Mouse (Mus musculus) lung, embryonic 14.5 days (tissue): ENCODE measurements around the gene Tmem63a. TPM values are rescaled to one million over a fixed set of nuclear protein-coding genes. Genes with fewer than 3 reads are reported as not detected.

ENCODE experiments used
- ATAC-seq: fragments of 200-750 bp; cut with Nextera tagmentation; 2 replicates; pipeline ENCODE4 v1.8.0; 2017; ENCODE audit warnings: mild to moderate bottlenecking, moderate TSS enrichment, moderate library complexity; ENCODE audit not compliant: insufficient read depth
- DNase-seq: peaks from one replicate; pipeline ENCODE4 v3.0.0-alpha.2; 2015
- H3K27ac ChIP-seq: fragments of 300-500 bp; sonication (generic); 2 replicates; pipeline ENCODE4 v1.5.1; 2014; ENCODE audit warnings: low read depth, mild to moderate bottlenecking, moderate library complexity
- H3K27me3 ChIP-seq: fragments of 300-500 bp; sonication (generic); 2 replicates; pipeline ENCODE4 v1.6.1; 2014; ENCODE audit warnings: low read length, control low read depth; ENCODE audit not compliant: insufficient read depth
- H3K36me3 ChIP-seq: fragments of 300-500 bp; sonication (generic); 2 replicates; pipeline ENCODE4 v1.6.1; 2014; ENCODE audit warnings: control low read depth; ENCODE audit not compliant: insufficient read depth
- H3K4me1 ChIP-seq: fragments of 300-500 bp; sonication (generic); 2 replicates; pipeline ENCODE4 v1.6.1; 2014; ENCODE audit warnings: antibody characterized with exemption, control low read depth; ENCODE audit not compliant: insufficient read depth
- H3K4me2 ChIP-seq: fragments of 300-500 bp; sonication (generic); 2 replicates; pipeline ENCODE4 v1.6.1; 2014; ENCODE audit warnings: mild to moderate bottlenecking
- H3K4me3 ChIP-seq: fragments of 300-500 bp; sonication (generic); 2 replicates; pipeline ENCODE4 v1.5.1; 2014; ENCODE audit warnings: low read depth, low read length
- H3K9ac ChIP-seq: fragments of 300-500 bp; sonication (generic); 2 replicates; pipeline ENCODE4 v1.6.1; 2014
- H3K9me3 ChIP-seq: fragments of 300-500 bp; sonication (generic); 2 replicates; pipeline ENCODE4 v1.6.1; 2016; ENCODE audit warnings: low read depth, low read length, control low read depth
- CTCF ChIP-seq: IDR thresholded peaks from 2 replicates; pipeline ENCODE4 v1.5.1; 2016; ENCODE audit warnings: antibody characterized with exemption, low read depth
- WGBS: fragments of 180-500 bp; shearing (Covaris S2); extraction: QIAGEN DNeasy Blood & Tissue Kit; methylation state at CpG from one replicate; pipeline ENCODE4 v1.1.7; 2014; 5-methylcytosine and 5-hydroxymethylcytosine counted together
- polyA plus RNA-seq: library from polyadenylated mRNA; unstranded; fragments of >200 nt; fragmentation: Nextera tagmentation; extraction: Ambion mirVana; gene quantifications from 2 replicates; pipeline ENCODE4 v1.2.1, GENCODE M21; 2014

Tmem63a gene
- polyA plus RNA-seq, 1 experiment from 2014 or later: 10.9 TPM

DNA sequence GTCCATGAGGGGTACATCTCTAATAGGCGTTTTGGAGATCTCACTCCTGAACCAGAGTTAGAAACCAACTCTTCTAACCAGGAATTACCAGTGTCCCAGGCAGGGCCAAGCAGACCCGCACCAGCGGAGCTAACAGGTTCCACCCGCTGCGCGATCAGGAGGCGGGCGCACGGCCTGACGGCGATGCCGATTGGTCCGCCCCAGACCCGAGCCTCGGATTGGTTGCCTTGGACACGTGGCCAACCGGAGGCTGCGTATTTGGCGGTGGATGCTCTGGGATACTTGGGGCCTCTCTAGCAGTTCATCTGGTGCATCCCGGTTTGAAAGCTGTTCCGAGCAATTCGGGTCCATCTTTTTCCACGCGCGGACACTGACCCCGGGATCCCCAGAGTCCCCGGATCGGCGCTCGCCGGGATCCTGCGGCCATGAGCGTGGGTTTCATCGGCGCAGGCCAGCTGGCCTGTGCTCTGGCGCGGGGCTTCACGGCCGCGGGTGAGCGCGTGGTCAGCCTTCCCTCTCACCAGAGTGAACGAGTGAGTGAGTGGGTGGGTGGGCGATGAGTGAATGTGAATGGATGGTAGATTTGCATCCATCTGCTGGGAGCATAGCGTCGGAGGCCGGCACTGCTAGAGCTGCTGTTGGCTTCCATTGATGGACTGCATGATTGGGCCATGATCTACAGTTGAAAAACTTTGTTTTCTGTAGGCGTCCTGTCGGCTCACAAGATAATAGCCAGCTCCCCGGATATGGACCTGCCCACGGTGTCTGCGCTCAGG, 37.9 kb upstream of the Tmem63a start, which contains the start of gene Pycr2:
Gene Pycr2, plus strand, starts transcription at position 255 of the 776 bp plus-strand sequence.
- peak within 1 kb of the TSS; percentile 79 for H3K27ac ChIP-seq
- peak within 1 kb of the TSS; percentile 92 for H3K4me2 ChIP-seq
- peak within 1 kb of the TSS; percentile 87 for H3K4me3 ChIP-seq
- no peaks in the 10 kb centered on the region for H3K27me3 ChIP-seq
- DNase-seq (peak; percentile 98), ATAC-seq (peak; percentile 99)
- peaks cover 34% of the 10 kb centered on the region for H3K36me3 ChIP-seq
- 0% methylated on average over 52 of the region's 52 CpGs for WGBS
- TF ChIP-seq CTCF: no peak
- peaks cover 5% of the 10 kb centered on the region; the same call in 1 of the 2 replicates for H3K4me1 ChIP-seq
- peak within 1 kb of the TSS; percentile 89 for H3K9ac ChIP-seq
- no peaks in the 10 kb centered on the region for H3K9me3 ChIP-seq

DNA sequence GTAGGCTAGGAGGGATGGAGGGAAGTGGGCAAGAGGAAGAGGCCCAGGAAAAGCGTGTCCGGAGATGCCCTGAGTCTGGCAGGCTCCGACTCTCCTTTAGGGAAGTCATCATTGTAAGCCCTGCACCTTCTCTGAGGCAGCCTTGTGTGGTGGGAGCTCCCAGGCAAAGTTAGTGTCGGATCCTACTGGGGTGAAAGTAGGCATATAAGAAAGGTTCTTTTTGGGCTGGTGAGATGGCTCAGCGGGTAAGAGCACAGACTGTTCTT, 37.4 kb upstream of the Tmem63a start:
- Histone ChIP-seq H3K4me1 (peaks cover 5% of the 10 kb centered on the region; the same call in 1 of the 2 replicates), H3K27ac (peak overlapping the region; percentile 79), H3K9ac (peak overlapping the region; percentile 89), H3K27me3 (no peaks in the 10 kb centered on the region), H3K4me3 (peak overlapping the region; percentile 87), H3K9me3 (no peaks in the 10 kb centered on the region), H3K4me2 (peak overlapping the region; percentile 92), H3K36me3 (peaks cover 34% of the 10 kb centered on the region)
- 0% methylated on average over 5 of the region's 5 CpGs for WGBS
- no peak; the same call in 1 of the 2 replicates for ATAC-seq
- TF ChIP-seq CTCF: no peak
- DNase-seq: no peak

DNA sequence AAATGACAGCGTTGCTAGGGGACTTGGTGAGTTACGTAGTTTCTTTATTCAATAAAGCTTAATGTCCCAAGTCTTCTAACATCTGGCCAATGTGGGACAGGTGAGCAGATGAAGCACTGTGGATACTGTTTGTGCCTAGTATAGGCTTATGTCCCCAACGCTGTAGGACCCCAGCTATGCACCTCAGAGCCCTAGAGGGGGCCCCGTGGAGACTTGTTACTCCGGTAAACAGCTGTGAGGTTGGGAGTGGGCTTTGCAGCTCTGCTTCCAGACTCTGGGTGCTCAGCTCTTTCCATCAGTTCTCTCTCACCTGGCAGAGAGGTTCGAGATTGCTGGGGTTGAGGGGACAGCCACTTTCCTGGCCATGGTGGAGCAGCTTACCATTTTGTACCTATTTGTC, 36.8 kb upstream of the Tmem63a start:
- no peak for TF ChIP-seq CTCF
- ATAC-seq (no peak), DNase-seq (no peak)
- Histone ChIP-seq H3K27ac (no peak overlapping the region), H3K36me3 (peaks cover 34% of the 10 kb centered on the region), H3K9ac (peak overlapping the region; percentile 89), H3K27me3 (no peaks in the 10 kb centered on the region), H3K4me1 (peaks cover 5% of the 10 kb centered on the region; the same call in 1 of the 2 replicates), H3K4me2 (peak overlapping the region; percentile 92), H3K9me3 (no peaks in the 10 kb centered on the region), H3K4me3 (peak overlapping the region; percentile 87)
- 58% methylated on average over 6 of the region's 6 CpGs for WGBS

DNA sequence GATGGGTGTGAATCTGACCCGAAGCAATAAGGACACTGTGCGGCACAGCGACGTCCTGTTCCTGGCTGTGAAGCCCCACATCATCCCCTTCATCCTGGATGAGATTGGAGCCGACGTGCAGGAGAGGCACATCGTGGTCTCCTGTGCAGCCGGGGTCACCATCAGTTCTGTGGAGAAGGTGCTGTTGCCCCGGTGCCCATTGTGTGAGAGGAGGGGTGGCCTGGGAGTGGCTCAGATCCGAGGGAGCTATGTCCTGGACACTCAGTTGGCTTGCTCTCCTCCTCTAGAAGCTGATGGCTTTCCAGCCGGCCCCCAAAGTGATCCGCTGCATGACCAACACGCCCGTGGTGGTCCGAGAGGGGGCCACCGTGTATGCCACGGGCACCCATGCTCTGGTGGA, 36.3 kb upstream of the Tmem63a start:
- DNase-seq (no peak), ATAC-seq (no peak)
- H3K9me3 ChIP-seq: no peaks in the 10 kb centered on the region
- peaks cover 34% of the 10 kb centered on the region for H3K36me3 ChIP-seq
- 92% methylated on average over 17 of the region's 17 CpGs for WGBS
- no peaks in the 10 kb centered on the region for H3K27me3 ChIP-seq
- peaks cover 5% of the 10 kb centered on the region; the same call in 1 of the 2 replicates for H3K4me1 ChIP-seq
- H3K27ac ChIP-seq: no peak overlapping the region
- H3K9ac ChIP-seq: peak overlapping the region; percentile 89
- TF ChIP-seq CTCF: no peak
- 0 out of 2 replicates have a peak overlapping the region, but pooled peaks have one; percentile 87 for H3K4me3 ChIP-seq
- H3K4me2 ChIP-seq: peak overlapping the region; percentile 92; the same call in 1 of the 2 replicates

DNA sequence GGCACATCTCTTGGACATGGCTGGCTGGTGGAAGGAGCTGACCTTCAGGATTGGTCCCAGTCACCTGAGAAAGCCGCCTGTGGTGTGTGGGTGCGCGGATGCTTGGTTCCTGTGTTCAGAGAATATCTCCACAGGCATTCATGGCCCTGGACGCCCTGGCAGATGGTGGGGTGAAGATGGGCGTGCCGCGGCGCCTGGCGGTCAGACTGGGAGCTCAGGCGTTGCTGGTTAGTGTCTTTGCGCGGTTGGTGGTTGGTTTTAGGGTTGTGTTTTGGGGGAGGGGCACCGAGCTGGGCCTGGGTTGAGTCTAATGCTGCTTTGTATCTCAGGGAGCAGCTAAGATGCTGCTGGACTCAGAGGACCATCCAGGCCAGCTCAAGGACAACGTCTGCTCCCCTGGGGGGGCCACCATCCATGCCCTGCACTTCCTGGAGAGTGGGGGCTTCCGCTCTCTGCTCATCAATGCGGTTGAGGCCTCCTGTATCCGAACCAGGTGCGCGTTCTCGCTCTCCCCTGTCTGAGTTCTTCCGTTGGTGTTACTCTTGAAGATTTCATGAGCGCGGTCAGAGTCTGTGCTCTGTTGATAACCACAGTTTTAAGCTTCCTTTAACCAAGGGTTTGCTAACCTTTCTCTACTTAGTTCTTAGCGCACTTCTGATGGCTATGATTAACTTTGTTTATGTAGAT, 35.5 kb upstream of the Tmem63a start:
- ATAC-seq (no peak), DNase-seq (no peak)
- no peak overlapping the region for H3K4me3 ChIP-seq
- no peak overlapping the region for H3K27ac ChIP-seq
- no peaks in the 10 kb centered on the region for H3K9me3 ChIP-seq
- no peak for TF ChIP-seq CTCF
- H3K27me3 ChIP-seq: no peaks in the 10 kb centered on the region
- peaks cover 34% of the 10 kb centered on the region for H3K36me3 ChIP-seq
- 90% methylated on average over 24 of the region's 24 CpGs for WGBS
- H3K9ac ChIP-seq: no peak overlapping the region
- peaks cover 5% of the 10 kb centered on the region; the same call in 1 of the 2 replicates for H3K4me1 ChIP-seq
- no peak overlapping the region for H3K4me2 ChIP-seq

DNA sequence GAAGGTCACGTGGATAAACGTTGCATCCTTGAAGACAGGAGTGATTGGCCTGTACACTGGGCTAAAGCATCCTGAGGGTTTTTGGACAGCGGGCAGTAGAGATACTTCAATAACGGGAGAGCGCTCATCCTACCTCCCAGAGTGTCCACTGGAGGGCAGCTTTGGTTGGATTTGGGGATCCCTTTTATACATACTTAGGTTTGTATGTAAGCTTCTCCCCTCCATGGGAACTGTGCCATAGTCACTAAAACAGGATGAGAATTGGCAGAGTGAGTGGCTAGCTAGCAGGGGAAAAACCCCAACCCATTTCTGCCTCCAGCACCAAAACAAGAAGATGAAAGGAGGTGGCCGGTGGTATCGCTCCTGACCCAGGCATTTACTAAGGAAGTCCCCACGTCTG, 31.0 kb upstream of the Tmem63a start:
- ATAC-seq (peak; percentile 48; the same call in 1 of the 2 replicates), DNase-seq (peak; percentile 76)
- Histone ChIP-seq H3K4me3 (no peak overlapping the region), H3K27me3 (no peaks in the 10 kb centered on the region), H3K4me1 (no peaks in the 10 kb centered on the region), H3K4me2 (0 out of 2 replicates have a peak overlapping the region, but pooled peaks have one; percentile 1), H3K9ac (no peak overlapping the region), H3K36me3 (peaks cover 31% of the 10 kb centered on the region), H3K27ac (no peak overlapping the region), H3K9me3 (no peaks in the 10 kb centered on the region)
- 43% methylated on average over 8 of the region's 8 CpGs for WGBS
- peak; percentile 60 for TF ChIP-seq CTCF
